Mouse (Mus musculus) cerebellum, postnatal 25 days (tissue): ENCODE measurements at regions not wholly inside any gene's neighbourhood (a gene's known extent, or its start where the extent isn't known, plus 50 kb on each side); places are given as distances from the start of the nearest gene placed in this dataset.
A peak's percentile ranks its signal among the peaks of the same experiment; 100 is the strongest.

Source experiments
- DNase-seq, 2 experiments: peaks; one replicate each; pipeline ENCODE4 v3.0.0; 2021; ENCODE audit warnings: mixed read lengths in 2 of 2

- DNase-seq = peak in 1 of 2 experiments; percentile 13
Measured at GRCm38 (mm10) chr6:17400147-17400546, 63.5 kb upstream of the Met start.

- no peak for DNase-seq
Measured at GRCm38 (mm10) chr6:17408094-17408493, 55.5 kb upstream of the Met start.

GRCm38 (mm10) chr6:17409703-17410408 lies 53.7 kb upstream of the Met start:
- DNase-seq = no peak

- peak in 1 of 2 experiments; percentile 4 for DNase-seq
Measured at GRCm38 (mm10) chr6:17410409-17410722, 53.2 kb upstream of the Met start.
